Mouse (Mus musculus): ENCODE data around the gene Ntf3. TPM values are rescaled to one million over a fixed set of nuclear protein-coding genes. Genes with fewer than 3 reads are reported as not detected.

Ntf3 gene
- polyA plus RNA-seq, 1 experiment from 2014 or later: 4.7 TPM

DNA sequence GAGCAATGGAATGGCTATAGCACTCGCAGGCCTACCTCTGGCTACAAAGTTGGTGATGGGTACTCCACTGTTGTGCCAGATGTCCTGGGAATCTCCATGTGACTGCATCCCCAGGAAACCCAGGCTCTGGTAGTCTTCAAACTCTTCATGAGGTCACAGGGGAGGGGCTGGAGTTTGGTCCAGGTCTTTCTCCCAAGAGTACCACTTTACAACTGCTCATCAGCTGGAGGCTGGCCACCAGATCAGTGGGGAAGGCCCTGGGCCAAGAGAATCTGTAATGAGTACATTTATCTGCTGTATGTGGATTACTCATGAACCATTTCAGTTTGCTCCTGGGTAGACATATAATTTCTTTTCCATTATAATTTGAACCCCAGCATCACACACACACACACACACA is 66.1 kb downstream of the Ntf3 start:
- no peaks in the 10 kb centered on the region for H3K4me1 ChIP-seq (replicated peaks; ENCODE audit: control insufficient read depth, insufficient read depth, low read length)
- H3K4me2 ChIP-seq (ENCODE audit: low read length): no peak overlapping the region
- H3K9ac ChIP-seq (replicated peaks; ENCODE audit: low read depth, low read length): no peak overlapping the region
- no peaks in the 10 kb centered on the region for H3K9me3 ChIP-seq (ENCODE audit: control insufficient read depth, low read length)
- H3K36me3 ChIP-seq (ENCODE audit: control insufficient read depth, insufficient read depth): no peaks in the 10 kb centered on the region
- H3K4me3 ChIP-seq (replicated peaks; ENCODE audit: low read length): no peak overlapping the region
- no peak for ATAC-seq
- 96% methylated on average over 1 of the region's 1 CpGs for WGBS
- H3K27ac ChIP-seq (ENCODE audit: low read length): no peak overlapping the region
- no peaks in the 10 kb centered on the region for H3K27me3 ChIP-seq (replicated peaks; ENCODE audit: control insufficient read depth, insufficient read depth, low read length)

DNA sequence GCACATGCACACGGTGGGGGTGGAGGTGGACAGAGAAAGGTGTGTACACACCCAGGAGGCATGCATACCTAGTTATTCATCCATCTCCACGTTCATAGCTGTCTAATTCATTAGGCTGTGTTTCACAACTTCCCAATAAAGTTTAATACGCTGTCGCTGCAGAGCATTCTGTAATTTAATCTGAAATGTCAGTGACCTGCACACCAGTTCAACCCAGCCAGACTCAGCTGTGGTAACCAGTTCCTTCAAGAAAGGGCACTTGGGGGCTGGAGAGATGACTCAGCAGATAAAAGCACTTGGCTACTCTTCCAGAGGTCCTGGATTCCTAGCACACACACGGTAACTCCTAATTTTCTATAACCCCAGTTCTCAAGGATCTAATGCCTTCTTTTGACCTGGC is 69.2 kb downstream of the Ntf3 start:
- 84% methylated on average over 5 of the region's 5 CpGs for WGBS
- Histone ChIP-seq H3K27ac (ENCODE audit: low read length) (no peak overlapping the region), H3K4me3 (replicated peaks; ENCODE audit: low read length) (no peak overlapping the region), H3K9ac (replicated peaks; ENCODE audit: low read depth, low read length) (no peak overlapping the region), H3K4me2 (ENCODE audit: low read length) (no peak overlapping the region), H3K9me3 (ENCODE audit: control insufficient read depth, low read length) (no peaks in the 10 kb centered on the region), H3K4me1 (replicated peaks; ENCODE audit: control insufficient read depth, insufficient read depth, low read length) (no peaks in the 10 kb centered on the region), H3K27me3 (replicated peaks; ENCODE audit: control insufficient read depth, insufficient read depth, low read length) (no peaks in the 10 kb centered on the region), H3K36me3 (ENCODE audit: control insufficient read depth, insufficient read depth) (no peaks in the 10 kb centered on the region)
- no peak for ATAC-seq

DNA sequence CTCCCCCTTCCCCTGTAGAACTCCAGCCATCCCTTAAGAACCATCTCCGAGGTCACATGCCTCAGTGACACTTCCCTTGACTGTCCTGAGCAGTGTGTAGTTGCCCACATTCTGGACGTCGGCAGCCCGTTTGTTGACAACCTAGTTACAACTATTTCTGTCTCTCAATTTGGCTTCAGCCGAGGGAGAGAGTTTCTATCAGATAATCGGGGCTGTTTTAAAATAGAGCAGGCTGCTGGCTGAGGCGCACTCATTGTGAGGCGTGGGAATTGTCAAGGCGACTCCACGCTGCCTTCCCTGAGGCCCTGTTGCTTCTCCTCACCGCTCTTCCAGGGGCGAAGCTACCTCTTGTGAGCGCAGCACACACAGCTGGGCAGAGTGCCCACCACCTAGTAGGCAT is 70.6 kb downstream of the Ntf3 start:
- Histone ChIP-seq H3K9me3 (ENCODE audit: control insufficient read depth, low read length) (no peaks in the 10 kb centered on the region), H3K27ac (ENCODE audit: low read length) (no peak overlapping the region), H3K36me3 (ENCODE audit: control insufficient read depth, insufficient read depth) (no peaks in the 10 kb centered on the region), H3K4me3 (replicated peaks; ENCODE audit: low read length) (no peak overlapping the region), H3K9ac (replicated peaks; ENCODE audit: low read depth, low read length) (no peak overlapping the region), H3K4me1 (replicated peaks; ENCODE audit: control insufficient read depth, insufficient read depth, low read length) (no peaks in the 10 kb centered on the region), H3K4me2 (ENCODE audit: low read length) (no peak overlapping the region), H3K27me3 (replicated peaks; ENCODE audit: control insufficient read depth, insufficient read depth, low read length) (no peaks in the 10 kb centered on the region)
- no peak for ATAC-seq
- WGBS: 73% methylated on average over 13 of the region's 13 CpGs

DNA sequence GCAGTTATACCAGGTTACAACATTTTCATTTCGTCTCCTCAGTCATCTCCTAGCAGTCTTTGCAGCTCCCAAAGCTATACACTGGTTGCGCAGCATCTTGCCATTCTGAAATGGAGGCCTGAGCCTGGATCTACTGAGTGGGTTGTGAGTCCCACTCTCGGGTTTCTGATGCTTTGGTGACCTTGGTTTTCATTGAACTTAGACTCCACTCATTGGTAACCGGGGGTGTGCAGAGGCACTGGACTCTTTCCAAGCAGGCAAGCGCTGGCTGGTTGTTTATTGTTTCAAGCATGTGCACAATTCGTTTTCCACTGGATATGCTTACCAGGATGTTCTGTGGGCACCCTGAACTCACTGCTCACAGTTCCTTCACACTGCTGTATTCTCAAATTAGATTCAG is 71.7 kb downstream of the Ntf3 start:
- WGBS: 75% methylated on average over 6 of the region's 6 CpGs
- H3K4me2 ChIP-seq (ENCODE audit: low read length): no peak overlapping the region

DNA sequence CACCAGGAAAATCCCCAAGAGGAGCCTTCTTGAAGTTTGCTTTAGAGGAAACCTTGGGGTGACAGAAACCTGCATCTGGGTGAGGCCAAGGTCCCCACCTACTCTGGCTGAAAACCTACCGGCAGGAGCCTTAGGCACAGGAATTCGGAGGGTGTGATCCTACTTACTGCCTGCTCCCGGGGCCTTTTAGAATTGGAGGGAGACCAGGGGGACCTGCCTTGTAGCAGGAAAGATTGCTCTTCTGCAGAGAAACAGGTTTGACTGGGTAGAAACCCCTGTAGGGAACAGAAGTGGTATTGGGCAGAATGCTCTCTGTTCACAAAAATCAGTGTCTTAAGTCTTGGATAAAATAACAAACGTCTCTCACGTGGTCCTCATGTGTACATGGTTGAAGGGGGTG is 74.7 kb downstream of the Ntf3 start:
- Histone ChIP-seq H3K4me2 (ENCODE audit: low read length) (no peak overlapping the region), H3K9me3 (ENCODE audit: control insufficient read depth, low read length) (no peaks in the 10 kb centered on the region), H3K4me3 (replicated peaks; ENCODE audit: low read length) (no peak overlapping the region), H3K4me1 (replicated peaks; ENCODE audit: control insufficient read depth, insufficient read depth, low read length) (no peaks in the 10 kb centered on the region), H3K27me3 (replicated peaks; ENCODE audit: control insufficient read depth, insufficient read depth, low read length) (no peaks in the 10 kb centered on the region), H3K9ac (replicated peaks; ENCODE audit: low read depth, low read length) (no peak overlapping the region), H3K27ac (ENCODE audit: low read length) (no peak overlapping the region), H3K36me3 (ENCODE audit: control insufficient read depth, insufficient read depth) (no peaks in the 10 kb centered on the region)
- 70% methylated on average over 5 of the region's 5 CpGs for WGBS
- ATAC-seq: no peak

More for the DNA sequence above, 71.7 kb downstream of the Ntf3 start:
- H3K4me3 ChIP-seq (replicated peaks; ENCODE audit: low read length): no peak overlapping the region
- H3K9ac ChIP-seq (replicated peaks; ENCODE audit: low read depth, low read length): no peak overlapping the region
- no peaks in the 10 kb centered on the region for H3K27me3 ChIP-seq (replicated peaks; ENCODE audit: control insufficient read depth, insufficient read depth, low read length)
- no peaks in the 10 kb centered on the region for H3K4me1 ChIP-seq (replicated peaks; ENCODE audit: control insufficient read depth, insufficient read depth, low read length)
- H3K27ac ChIP-seq (ENCODE audit: low read length): no peak overlapping the region
- H3K9me3 ChIP-seq (ENCODE audit: control insufficient read depth, low read length): no peaks in the 10 kb centered on the region
- H3K36me3 ChIP-seq (ENCODE audit: control insufficient read depth, insufficient read depth): no peaks in the 10 kb centered on the region
- ATAC-seq: no peak

DNA sequence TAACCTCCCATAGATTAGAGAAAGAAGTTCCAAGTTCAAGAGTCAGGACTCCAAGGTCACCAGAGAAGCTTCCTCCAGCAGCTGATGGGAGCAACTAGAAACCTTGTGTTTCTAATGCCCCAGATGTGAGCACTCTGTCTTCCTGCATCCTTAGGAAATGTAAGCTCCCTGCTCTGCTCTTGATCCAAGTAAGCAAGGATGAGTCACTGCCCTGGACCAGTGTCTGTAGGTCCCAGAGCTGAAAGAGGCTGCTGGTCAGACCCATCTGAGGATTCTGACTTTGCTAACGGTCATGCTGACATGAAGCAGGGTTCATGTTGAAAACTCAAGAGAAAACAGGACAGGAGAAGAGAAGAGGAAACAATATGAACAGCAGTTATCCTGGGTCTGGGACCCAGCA is 76.6 kb downstream of the Ntf3 start:
- no peak overlapping the region for H3K9ac ChIP-seq (replicated peaks; ENCODE audit: low read depth, low read length)
- H3K4me3 ChIP-seq (replicated peaks; ENCODE audit: low read length): no peak overlapping the region
- H3K4me1 ChIP-seq (replicated peaks; ENCODE audit: control insufficient read depth, insufficient read depth, low read length): no peaks in the 10 kb centered on the region
- no peak overlapping the region for H3K27ac ChIP-seq (ENCODE audit: low read length)
- 86% methylated on average over 1 of the region's 1 CpGs for WGBS
- no peak overlapping the region for H3K4me2 ChIP-seq (ENCODE audit: low read length)
- no peak for ATAC-seq
- H3K36me3 ChIP-seq (ENCODE audit: control insufficient read depth, insufficient read depth): no peaks in the 10 kb centered on the region
- no peaks in the 10 kb centered on the region for H3K9me3 ChIP-seq (ENCODE audit: control insufficient read depth, low read length)
- no peaks in the 10 kb centered on the region for H3K27me3 ChIP-seq (replicated peaks; ENCODE audit: control insufficient read depth, insufficient read depth, low read length)

DNA sequence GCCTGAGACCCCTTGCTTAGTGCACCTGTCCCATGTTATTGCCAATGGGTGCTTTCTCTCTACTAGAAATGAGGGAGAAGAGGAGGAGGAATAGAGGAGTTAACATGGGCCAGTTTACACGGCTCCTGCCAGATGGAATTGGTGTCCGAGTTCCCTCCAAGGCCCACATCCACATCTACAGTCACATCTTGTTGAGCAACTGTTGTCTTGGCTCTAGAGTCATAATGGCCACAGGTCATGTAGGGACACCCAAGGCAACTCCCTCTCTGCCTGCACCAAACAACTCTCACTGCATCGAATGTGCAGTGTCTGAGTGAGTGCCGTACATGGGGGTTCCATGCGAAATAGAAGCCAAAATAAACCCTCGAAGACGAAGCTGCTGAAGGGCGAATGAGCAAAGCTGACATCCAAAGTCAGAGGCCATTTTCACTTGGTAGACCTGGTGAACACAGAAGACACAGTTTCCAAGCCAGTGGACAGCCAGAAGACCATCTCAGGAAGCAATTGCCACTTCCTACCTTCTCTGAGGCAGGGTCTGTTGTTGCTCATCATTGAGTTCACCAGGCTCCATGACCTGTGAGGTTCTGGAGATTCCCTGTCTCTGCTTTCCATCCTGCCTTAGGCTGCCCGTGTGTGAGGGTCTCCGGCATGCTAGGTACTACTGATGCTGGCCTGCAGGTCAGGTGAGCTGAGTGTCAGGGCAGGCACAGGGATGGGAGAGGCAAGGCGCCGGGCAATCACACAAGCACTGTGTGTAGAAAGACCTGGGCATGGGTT is 78.0 kb downstream of the Ntf3 start:
- Histone ChIP-seq H3K4me2 (ENCODE audit: low read length) (no peak overlapping the region), H3K4me3 (replicated peaks; ENCODE audit: low read length) (no peak overlapping the region), H3K36me3 (ENCODE audit: control insufficient read depth, insufficient read depth) (no peaks in the 10 kb centered on the region), H3K27me3 (replicated peaks; ENCODE audit: control insufficient read depth, insufficient read depth, low read length) (no peaks in the 10 kb centered on the region), H3K27ac (ENCODE audit: low read length) (no peak overlapping the region), H3K9ac (replicated peaks; ENCODE audit: low read depth, low read length) (no peak overlapping the region), H3K9me3 (ENCODE audit: control insufficient read depth, low read length) (no peaks in the 10 kb centered on the region), H3K4me1 (replicated peaks; ENCODE audit: control insufficient read depth, insufficient read depth, low read length) (no peaks in the 10 kb centered on the region)
- no peak for ATAC-seq
- WGBS: 93% methylated on average over 12 of the region's 12 CpGs

DNA sequence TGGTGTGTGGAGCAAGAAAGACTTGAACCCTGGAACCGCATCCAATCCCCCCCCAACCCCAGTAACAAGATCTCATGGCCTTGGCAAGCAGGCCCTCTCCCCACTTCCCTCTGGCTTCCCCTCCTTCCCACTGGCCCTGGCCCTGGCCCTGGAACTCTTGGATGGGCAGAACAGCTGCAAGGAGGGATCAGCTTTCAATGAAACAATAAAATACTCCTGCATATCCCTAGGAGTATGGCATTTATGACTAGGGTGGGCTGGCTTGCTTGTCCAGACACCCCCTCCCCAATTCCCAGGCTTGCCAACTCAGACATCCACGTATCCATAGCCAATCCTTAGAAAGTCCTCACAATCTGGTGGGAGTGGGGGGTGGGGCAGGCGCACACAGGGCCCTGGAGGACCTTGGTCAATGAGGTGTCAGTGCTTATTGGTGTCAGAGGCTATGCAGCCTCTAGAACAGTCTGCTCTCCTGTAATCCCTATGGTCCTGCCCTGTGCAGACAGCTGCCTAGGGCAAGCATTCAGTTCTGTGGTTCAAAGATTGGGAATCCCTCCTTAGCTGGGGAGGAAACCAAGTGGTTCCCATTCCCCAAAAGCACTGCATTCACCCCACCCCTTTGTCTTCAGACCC is 80.3 kb downstream of the Ntf3 start:
- Histone ChIP-seq H3K27ac (ENCODE audit: low read length) (no peak overlapping the region), H3K4me2 (ENCODE audit: low read length) (no peak overlapping the region), H3K9ac (replicated peaks; ENCODE audit: low read depth, low read length) (no peak overlapping the region), H3K4me1 (replicated peaks; ENCODE audit: control insufficient read depth, insufficient read depth, low read length) (no peaks in the 10 kb centered on the region), H3K9me3 (ENCODE audit: control insufficient read depth, low read length) (no peaks in the 10 kb centered on the region), H3K27me3 (replicated peaks; ENCODE audit: control insufficient read depth, insufficient read depth, low read length) (no peaks in the 10 kb centered on the region), H3K36me3 (ENCODE audit: control insufficient read depth, insufficient read depth) (no peaks in the 10 kb centered on the region), H3K4me3 (replicated peaks; ENCODE audit: low read length) (no peak overlapping the region)
- WGBS: 76% methylated on average over 3 of the region's 3 CpGs
- no peak for ATAC-seq

DNA sequence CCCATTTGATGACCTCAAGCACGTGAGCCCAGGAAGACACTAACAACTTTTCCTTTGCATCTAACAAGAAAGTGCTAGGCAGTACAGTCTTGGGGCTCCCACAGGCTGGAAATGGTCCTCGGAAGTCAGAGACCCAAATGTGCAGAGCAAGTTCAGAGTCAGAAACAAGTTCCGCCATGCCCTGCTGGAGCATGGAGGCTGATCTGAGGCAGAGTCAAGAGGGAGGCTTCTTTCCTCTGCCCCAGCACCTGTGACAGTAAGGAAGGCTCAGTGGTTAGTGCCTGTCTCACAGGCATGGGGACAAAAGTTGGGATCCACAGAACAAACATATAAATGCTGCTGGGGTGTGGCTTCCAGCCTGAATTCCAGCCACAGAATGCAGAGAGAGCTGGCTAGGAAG is 86.2 kb downstream of the Ntf3 start:
- Histone ChIP-seq H3K4me1 (replicated peaks; ENCODE audit: control insufficient read depth, insufficient read depth, low read length) (no peaks in the 10 kb centered on the region), H3K36me3 (ENCODE audit: control insufficient read depth, insufficient read depth) (no peaks in the 10 kb centered on the region), H3K27ac (ENCODE audit: low read length) (no peak overlapping the region), H3K4me2 (ENCODE audit: low read length) (no peak overlapping the region), H3K9ac (replicated peaks; ENCODE audit: low read depth, low read length) (no peak overlapping the region), H3K27me3 (replicated peaks; ENCODE audit: control insufficient read depth, insufficient read depth, low read length) (no peaks in the 10 kb centered on the region), H3K4me3 (replicated peaks; ENCODE audit: low read length) (no peak overlapping the region), H3K9me3 (ENCODE audit: control insufficient read depth, low read length) (no peaks in the 10 kb centered on the region)
- 82% methylated on average over 3 of the region's 3 CpGs for WGBS
- ATAC-seq: no peak

Data from forebrain, embryonic 16.5 days (tissue).